Mouse (Mus musculus) spleen, postnatal 10 days (tissue): ENCODE results near the gene Nfic.
A peak's percentile ranks its signal among the peaks of the same experiment; 100 is the strongest.

ENCODE experiments used
- DNase-seq, 2 experiments: peaks; one replicate each; pipeline ENCODE4 v3.0.0; 2021 to 2022; ENCODE audit warnings: low spot score in 2 of 2

Nfic gene

GRCm38 (mm10) chr10:81455181-81455895, at the start of gene Nfic:
Nfic (minus strand) TSS chr10:81455635.
- DNase-seq = no peak

- peak; percentile 94 to 96 for DNase-seq
Observed at GRCm38 (mm10) chr10:81502658-81503057, 47.2 kb upstream of the Nfic start.

GRCm38 (mm10) chr10:81501863-81502262, 46.4 kb upstream of the Nfic start:
- no peak for DNase-seq

DNA sequence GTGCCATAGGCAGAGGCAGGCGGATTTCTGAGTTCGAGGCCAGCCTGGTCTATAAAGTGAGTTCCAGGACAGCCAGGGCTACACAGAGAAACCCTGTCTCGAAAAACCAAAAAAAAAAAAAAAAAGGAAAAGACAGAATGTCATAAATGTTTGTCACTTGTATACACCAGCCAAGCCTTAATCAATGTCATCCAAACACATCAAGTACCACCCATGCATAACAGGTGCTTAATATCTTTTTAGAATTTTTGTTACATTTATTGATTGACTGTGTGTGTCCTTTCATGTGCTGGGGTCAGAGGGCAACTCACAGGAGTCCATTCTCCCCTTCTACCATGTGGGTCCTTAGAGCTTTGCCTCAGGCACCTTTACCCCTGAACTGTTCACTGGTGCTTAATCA, 44.6 kb upstream of the Nfic start, which contains the start of gene S1pr4:
Gene S1pr4, minus strand, starts transcription at position 101 of the 400 bp plus-strand sequence.
- DNase-seq = no peak

DNA sequence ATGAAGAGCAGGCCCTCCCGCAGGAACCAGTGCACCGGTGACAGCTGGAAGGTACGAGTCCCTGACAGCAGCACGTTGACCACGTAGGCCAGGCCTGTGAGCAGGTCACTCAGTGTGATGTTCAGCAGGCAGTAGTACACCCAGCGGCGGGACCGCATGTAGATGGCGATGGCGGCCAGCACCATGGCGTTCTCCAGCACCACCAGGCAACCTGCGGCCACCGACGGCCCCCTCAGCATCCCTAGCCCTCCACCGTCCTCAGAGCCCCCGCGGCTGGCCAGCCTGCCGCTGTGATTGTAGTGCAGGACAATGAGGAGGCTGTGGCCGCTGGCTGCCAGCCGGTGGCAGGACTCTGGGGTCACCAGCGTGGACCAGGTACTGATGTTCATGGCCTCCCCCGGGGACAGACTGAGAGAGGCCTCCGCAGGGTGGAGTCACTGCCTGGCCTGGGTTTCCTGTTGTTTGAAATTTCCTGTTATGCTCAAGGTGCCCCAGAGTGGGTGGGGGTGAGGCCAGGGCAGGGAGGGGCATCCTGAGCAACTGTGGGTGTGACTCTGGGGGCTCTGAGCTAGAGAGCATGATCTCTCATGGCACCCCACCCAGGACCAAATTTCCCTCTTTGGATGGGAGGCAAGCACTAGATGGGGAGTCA, 43.9 kb upstream of the Nfic start:
- DNase-seq = peak; percentile 67 to 82

DNA sequence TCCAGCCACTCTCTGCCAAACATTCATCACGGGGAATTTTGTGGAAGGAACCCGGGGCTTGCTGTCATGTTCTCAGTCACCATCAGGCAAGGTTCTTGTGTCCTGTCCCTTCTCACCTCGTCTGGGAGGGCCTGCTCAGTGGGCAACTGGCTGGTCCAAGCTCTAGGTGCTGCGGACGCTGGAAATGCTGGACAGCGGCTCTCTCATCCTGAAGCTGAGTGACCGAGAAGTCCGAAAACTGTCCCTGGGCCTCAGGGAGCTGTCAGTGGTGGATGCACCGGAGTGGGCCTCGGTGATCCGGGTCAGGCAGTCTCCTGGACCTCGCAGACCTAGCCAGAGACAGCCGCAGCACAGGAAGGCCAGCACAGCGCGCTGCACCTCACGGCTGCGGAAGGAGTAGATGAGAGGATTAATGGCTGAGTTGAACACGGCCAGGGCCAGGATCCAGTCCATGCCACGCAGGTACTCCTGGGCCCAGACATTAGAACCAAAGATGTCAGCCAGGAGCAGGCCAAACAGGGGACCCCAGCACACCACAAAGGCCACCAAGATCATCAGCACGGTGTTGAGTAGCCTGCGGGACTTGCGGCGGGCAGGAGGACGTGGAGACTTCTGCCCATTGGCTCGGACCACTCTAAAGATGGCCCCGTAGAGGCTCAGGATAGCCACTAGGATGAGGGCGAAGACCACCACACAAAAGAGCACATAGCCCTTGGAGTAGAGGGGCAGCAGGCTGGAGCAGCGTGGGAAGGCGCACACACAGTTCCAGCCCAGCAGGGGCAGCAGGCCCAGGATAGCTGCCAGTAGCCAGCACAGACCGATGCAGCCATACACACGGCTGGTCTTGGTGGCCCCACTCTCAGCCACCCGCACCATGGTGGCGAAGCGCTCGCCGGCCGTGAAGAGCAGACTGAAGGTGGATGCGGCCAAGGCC, 43.1 kb upstream of the Nfic start:
- DNase-seq = peak; percentile 44 to 57

DNA sequence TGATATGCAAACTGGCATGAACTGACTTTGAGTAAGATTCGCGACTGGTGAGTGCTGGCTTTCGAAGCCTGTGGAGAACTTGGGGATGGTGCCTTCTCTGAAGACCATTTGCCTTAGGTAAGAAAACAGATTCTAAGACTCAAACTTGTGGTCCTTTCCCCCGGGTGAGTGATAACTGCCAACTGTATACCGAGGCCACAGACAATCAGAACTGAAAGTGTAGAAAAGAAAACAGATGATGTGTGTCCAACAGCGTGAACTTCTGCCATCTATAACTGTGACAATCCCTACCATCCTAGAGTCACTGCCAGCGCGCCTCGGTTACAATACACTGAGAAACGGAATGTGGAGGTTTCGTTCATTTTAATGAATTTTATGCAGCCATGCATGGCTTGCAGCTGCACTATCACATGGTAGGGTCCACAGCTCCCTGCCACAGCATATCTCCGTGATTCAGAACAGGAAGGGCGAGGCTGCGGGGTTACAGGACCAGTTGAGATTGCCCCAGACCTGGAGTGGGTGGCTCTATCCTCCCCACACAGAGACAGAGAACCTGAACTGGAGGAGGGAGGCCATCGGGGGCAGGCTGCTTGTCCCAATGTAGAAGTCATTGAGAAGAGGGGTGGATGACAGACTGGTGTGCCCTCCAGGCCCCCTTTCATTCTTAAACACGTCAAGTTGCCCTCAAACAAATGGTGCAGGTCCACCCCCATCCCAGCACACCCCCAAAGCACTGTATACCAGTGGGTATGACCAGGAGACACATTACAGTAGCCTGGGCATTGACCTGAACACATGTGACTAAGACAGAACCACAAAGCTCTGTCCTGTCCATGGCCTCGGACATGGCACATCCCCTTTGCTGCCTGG, 42.2 kb upstream of the Nfic start:
- DNase-seq = peak; percentile 53 to 68

- DNase-seq = no peak
Observed at GRCm38 (mm10) chr10:81496969-81497368, 41.5 kb upstream of the Nfic start.

- DNase-seq = peak; percentile 99
Observed at GRCm38 (mm10) chr10:81496264-81496901, 40.9 kb upstream of the Nfic start, which contains the start of gene Ncln. Ncln (minus strand) TSS chr10:81496392.

- DNase-seq = no peak
Observed at GRCm38 (mm10) chr10:81495616-81496263, 40.3 kb upstream of the Nfic start.

DNA sequence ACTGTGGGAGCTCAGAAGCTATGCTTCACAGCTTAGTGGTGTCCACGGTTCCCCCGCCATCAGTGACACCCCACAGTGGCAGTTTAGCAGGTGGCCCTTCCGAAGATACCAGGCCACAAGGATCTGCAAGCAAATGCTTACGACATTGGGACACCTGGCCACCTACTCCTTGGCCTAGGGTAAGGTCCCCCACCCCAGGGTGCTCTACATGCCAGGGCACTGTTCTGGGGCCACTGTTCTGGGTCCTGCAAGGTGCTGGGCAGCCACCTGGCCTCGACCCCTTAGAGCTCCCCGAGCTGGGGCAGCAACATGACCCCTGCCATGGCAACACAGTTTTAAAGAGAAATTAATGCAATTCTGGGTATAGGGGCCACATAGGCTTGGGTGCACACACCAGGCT, 39.7 kb upstream of the Nfic start:
- DNase-seq = no peak

DNA sequence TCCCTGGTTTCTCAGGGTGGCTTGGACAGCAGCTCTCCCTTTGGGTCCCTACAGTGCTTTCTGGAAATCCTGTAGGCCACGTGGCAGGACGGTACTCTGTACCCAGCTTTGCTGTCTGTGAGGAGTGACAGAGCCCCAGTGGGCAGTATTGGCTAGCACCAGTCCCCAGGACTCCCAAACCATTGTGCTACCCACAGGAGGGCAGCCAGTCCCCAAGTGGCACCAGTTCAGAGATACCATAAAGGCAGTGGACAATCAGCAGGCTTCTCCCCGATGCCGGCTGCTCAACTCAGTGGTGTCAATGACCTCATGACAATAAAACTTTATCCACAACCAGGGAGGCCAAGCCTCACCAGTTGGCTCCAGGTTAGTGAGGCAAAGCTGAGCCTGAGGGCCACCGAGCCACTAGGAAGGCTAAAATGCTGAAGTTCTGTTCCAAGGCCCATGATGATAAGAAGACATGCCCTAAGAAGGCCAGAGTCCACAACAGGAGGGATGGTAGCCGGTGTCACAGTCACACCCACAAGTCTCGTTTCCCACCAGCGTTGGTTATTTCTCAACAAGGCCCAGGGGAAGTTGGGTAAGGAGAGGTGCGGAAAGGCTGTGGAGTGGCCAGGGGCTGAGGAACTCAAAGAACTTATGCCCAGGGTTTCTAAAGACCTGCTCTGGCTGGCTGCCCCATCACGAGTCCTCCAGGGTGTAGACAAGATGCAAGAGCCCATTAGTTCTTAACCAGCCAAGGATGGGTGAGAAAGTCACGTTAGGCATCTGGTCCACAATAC, 39.0 kb upstream of the Nfic start:
- DNase-seq = no peak

GRCm38 (mm10) chr10:81493601-81494220, 38.3 kb upstream of the Nfic start:
- peak in 1 of 2 experiments; percentile 64 for DNase-seq

DNA sequence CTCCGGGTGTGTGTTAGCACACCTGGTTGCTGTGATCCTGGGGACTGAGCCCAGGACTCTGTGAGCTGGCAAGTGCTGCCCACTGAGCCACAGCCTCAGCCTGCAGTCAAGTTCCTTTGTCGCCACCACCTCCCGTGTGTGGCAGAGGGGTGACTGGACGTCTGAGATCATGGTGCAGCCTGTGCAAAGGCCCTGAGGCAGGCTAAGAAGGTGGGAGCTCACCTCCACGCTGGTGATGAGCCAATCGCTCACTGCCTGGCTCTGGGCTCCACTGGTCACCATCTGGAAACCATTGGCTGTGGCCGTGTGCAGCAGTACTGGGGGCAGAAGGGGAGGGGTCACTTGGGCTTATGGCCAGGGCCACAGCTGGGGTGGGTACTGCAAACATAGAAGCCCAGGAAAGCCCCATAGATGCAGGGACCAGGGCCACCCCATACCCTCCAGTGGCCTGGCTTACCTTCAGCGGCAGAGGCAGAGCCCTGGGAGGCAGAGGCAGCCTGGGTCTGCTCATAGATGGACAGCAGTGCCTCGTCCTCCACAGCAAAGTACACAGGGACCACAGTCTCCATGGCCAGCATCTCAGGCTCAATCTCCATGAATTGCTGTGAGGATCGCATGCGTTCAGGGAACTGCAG, 37.3 kb upstream of the Nfic start:
- no peak for DNase-seq

DNA sequence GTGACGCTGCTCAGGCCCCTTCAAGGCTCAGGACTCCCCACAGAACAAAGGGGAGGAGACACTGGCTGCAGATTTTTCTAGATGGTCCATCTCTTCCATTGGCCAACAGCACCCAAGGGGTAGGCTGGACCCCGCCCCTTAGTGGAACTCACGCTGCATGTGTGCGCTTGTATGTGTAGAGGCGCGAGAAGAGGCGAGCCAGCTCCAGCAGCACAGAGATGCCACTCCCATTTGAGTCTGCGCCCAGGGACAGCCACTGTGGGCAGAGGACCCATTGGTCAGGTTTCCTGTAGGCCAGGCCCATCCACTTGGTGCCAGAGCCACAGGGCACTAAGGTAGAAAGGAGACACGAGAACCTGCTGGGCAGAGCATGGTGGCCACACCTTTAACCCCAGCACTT, 35.6 kb upstream of the Nfic start:
- no peak for DNase-seq

DNA sequence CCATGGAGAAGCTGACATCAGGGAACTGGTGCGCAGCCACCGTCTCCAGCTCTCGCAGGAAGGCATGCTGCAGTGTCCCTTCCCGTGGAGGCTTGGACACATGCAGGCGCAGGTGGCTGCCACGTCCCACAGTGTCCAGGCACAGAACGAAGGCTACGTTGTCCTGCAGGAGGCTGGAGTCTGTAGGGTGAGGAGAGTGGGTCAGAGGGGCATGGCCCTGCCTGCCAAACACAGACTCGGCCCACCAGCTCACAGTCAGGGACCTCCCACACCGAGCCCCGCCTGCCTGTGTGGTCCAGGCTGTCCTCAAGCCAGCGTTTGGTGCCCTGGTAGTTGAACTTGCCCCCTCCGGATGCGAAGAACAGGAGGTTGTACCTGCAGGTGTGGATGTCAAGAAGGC, 34.5 kb upstream of the Nfic start:
- no peak for DNase-seq

DNA sequence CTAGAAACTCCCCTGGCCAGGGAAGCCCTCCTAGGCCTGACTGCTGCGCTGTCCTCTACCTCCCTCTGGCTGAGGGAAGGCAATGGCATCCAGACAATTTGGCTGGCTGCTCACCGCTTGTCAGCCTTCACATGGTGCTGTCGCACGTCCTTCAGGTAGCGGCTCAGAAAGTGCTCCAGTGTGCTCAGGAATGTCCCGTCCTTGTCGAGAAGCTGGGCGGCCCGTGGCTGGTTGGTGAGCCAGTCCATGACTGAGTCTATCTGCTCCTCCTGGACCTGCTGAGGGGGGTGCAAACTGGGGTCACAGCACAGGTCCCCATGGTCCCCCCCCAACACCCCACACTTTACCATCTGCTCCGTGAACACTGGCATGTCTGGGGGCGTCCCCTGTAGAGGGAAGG, 32.6 kb upstream of the Nfic start:
- DNase-seq = no peak

DNA sequence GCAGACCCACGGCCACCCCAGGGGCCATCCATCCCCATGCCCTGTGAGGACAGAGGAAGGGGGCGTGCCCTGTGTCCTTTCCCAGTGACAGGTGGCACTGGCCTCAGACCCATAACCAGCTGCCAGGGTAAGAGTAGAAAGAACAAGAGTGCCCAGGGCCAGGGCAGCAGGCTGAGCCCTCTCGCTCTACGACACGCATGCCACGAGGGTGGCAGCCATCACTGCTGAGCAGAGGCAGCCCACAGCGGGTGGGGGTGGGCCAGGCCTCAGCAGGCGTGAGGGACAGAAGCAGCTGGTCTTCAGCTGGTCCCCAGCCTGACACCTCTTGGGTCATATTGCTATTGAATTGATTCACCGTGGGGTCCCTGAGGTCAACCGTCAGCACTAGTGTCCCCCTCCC, 31.1 kb upstream of the Nfic start:
- DNase-seq = no peak
